Mouse (Mus musculus): Measurements from ENCODE around the gene Kpna4. TPM values are rescaled to one million over a fixed set of nuclear protein-coding genes. Genes with fewer than 3 reads are reported as not detected.

Gene Kpna4
- total RNA-seq, 1 experiment: 33.8 TPM

DNA sequence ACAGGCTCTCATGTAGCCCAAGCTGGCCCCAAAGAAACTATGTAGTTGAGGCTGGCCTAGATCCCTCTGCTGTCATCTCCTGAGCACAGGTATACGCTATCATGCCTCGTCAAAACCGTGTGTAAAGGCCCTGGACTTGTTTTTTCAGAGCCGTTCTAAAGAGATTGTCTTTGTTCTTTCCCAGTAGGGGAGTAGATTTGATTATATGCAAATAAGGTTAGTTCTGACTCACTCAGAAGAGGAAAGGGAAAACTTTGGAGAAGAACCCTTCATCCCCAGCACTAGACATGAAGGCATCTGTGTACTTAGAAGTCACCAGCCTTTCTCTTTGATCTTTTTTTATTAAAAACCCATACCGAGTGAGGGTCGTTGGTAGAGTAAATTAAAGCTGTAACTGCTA is 9.1 kb upstream of the Kpna4 start:
- Histone ChIP-seq H3K9me3 (ENCODE audit: control insufficient read depth, insufficient read depth, low read depth, low read length) (no peaks in the 10 kb centered on the region), H3K9ac (ENCODE audit: insufficient read depth, low read depth, low read length, poor library complexity, severe bottlenecking) (no peak overlapping the region), H3K36me3 (ENCODE audit: control insufficient read depth, insufficient read depth, low read length, poor library complexity, severe bottlenecking) (no peaks in the 10 kb centered on the region), H3K27ac (ENCODE audit: insufficient read depth, low read depth, low read length, poor library complexity, severe bottlenecking) (no peak overlapping the region), H3K4me1 (ENCODE audit: control insufficient read depth in 2 of 2, insufficient read depth in 2 of 2, low read length in 2 of 2, poor library complexity in 1 of 2) (no peaks in the 10 kb centered on the region), H3K4me3 (ENCODE audit: insufficient read depth in 1 of 2, low read depth in 1 of 2, low read length in 2 of 2, poor library complexity in 1 of 2, severe bottlenecking in 1 of 2) (no peak overlapping the region)
- in situ Hi-C loops (cut with MboI; ENCODE audit: low sequenced_read_pairs in 2 of 2, unreplicated experiment in 2 of 2): no loop called here
- DNase-seq (ENCODE audit: low read depth, low spot score): no peak
- TF ChIP-seq ZC3H11A (IDR thresholded peaks at IDR 0.05; ENCODE audit: borderline replicate concordance, low read depth, low read length): no peak
- TF ChIP-seq CHD2 (IDR thresholded peaks at IDR 0.05; ENCODE audit: low read depth, low read length): no peak
- TF ChIP-seq MAFK (IDR thresholded peaks at IDR 0.05; ENCODE audit: insufficient read depth, low read depth, low read length): no peak
- TF ChIP-seq HCFC1 (IDR thresholded peaks at IDR 0.05; ENCODE audit: borderline replicate concordance, insufficient read depth, low read length): no peak
- no peak for TF ChIP-seq ZNF384 (IDR thresholded peaks at IDR 0.05; ENCODE audit: low read depth, low read length)

DNA sequence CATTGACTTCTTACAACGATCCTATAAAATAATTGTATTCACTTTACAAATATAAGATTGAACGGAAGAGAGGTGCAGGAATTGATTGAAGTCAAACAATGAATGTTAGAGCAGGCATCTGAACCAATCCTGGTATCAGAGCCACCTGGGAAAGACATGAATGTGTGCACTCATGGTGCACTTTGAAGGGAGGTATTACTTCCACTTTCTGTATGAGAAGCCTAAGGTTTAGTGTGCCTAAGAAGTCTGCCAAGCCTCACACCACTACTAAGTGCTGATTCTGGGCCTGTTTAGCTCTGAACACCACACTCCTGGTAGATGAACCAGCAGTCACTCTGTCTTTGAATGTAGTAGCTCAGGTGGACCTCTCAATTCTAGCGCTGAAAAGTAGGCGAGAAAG is 4.1 kb upstream of the Kpna4 start:
- Histone ChIP-seq H3K9me3 (ENCODE audit: control insufficient read depth, insufficient read depth, low read depth, low read length) (no peaks in the 10 kb centered on the region), H3K27ac (ENCODE audit: insufficient read depth, low read depth, low read length, poor library complexity, severe bottlenecking) (no peak overlapping the region), H3K36me3 (ENCODE audit: control insufficient read depth, insufficient read depth, low read length, poor library complexity, severe bottlenecking) (no peaks in the 10 kb centered on the region), H3K4me3 (ENCODE audit: insufficient read depth in 1 of 2, low read depth in 1 of 2, low read length in 2 of 2, poor library complexity in 1 of 2, severe bottlenecking in 1 of 2) (no peak overlapping the region), H3K9ac (ENCODE audit: insufficient read depth, low read depth, low read length, poor library complexity, severe bottlenecking) (no peak overlapping the region), H3K4me1 (ENCODE audit: control insufficient read depth in 2 of 2, insufficient read depth in 2 of 2, low read length in 2 of 2, poor library complexity in 1 of 2) (no peaks in the 10 kb centered on the region)
- no peak for DNase-seq (ENCODE audit: low read depth, low spot score)
- in situ Hi-C loops (cut with MboI; ENCODE audit: low sequenced_read_pairs in 2 of 2, unreplicated experiment in 2 of 2): no loop called here
- TF ChIP-seq ZC3H11A (IDR thresholded peaks at IDR 0.05; ENCODE audit: borderline replicate concordance, low read depth, low read length): no peak
- no peak for TF ChIP-seq MAFK (IDR thresholded peaks at IDR 0.05; ENCODE audit: insufficient read depth, low read depth, low read length)
- no peak for TF ChIP-seq CHD2 (IDR thresholded peaks at IDR 0.05; ENCODE audit: low read depth, low read length)
- TF ChIP-seq ZNF384 (IDR thresholded peaks at IDR 0.05; ENCODE audit: low read depth, low read length): no peak
- TF ChIP-seq HCFC1 (IDR thresholded peaks at IDR 0.05; ENCODE audit: borderline replicate concordance, insufficient read depth, low read length): no peak

DNA sequence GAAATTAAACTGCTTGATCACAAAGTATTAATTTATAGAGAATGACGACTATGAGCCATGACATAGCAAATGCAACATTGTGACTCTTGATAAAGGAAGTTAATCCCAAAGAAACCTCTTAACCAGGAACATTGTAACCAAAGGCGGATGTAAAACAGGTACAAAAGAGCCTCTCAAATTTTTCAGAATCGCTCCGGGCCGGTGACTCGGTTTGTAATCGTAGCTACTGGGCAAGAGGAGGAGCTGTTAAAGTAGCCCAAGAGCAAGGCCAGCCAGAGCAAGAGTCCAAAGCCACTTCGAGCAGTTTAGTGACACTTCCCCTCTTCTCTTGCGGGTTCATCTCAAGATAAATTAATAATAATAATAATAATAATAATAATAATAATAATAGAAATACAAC is 780 bp upstream of the Kpna4 start:
- no peak for DNase-seq (ENCODE audit: low read depth, low spot score)

DNA sequence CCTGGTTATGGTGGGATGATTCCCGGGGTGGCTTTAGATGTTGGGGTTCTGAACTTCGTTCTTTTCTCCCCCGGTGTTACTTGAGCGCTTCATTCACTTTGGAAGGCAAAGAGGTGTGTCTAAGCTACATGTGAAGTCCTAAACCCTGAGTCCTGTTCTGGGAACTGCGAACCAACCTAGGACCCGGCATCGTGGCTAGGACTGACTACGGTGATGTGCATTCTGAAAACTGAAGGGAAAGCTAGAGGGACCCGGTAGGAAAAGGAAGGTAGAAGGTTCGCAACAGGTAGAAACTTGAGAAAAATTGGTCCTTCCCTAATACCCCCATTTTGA is 399 bp upstream of the Kpna4 start:
- in situ Hi-C loops (cut with MboI; ENCODE audit: low sequenced_read_pairs in 2 of 2, unreplicated experiment in 2 of 2): no loop called here
- TF ChIP-seq ZC3H11A (IDR thresholded peaks at IDR 0.05; ENCODE audit: borderline replicate concordance, low read depth, low read length): no peak
- TF ChIP-seq HCFC1 (IDR thresholded peaks at IDR 0.05; ENCODE audit: borderline replicate concordance, insufficient read depth, low read length): no peak
- TF ChIP-seq ZNF384 (IDR thresholded peaks at IDR 0.05; ENCODE audit: low read depth, low read length): no peak
- TF ChIP-seq MAFK (IDR thresholded peaks at IDR 0.05; ENCODE audit: insufficient read depth, low read depth, low read length): no peak
- no peak for TF ChIP-seq CHD2 (IDR thresholded peaks at IDR 0.05; ENCODE audit: low read depth, low read length)
- no peaks in the 10 kb centered on the region for H3K9me3 ChIP-seq (ENCODE audit: control insufficient read depth, insufficient read depth, low read depth, low read length)
- H3K9ac ChIP-seq (ENCODE audit: insufficient read depth, low read depth, low read length, poor library complexity, severe bottlenecking): peak overlapping the region; percentile 61
- H3K4me1 ChIP-seq (ENCODE audit: control insufficient read depth in 2 of 2, insufficient read depth in 2 of 2, low read length in 2 of 2, poor library complexity in 1 of 2): no peaks in the 10 kb centered on the region
- no peak overlapping the region for H3K27ac ChIP-seq (ENCODE audit: insufficient read depth, low read depth, low read length, poor library complexity, severe bottlenecking)
- DNase-seq (ENCODE audit: low read depth, low spot score): no peak
- peak overlapping the region; percentile 59 to 90 for H3K4me3 ChIP-seq (ENCODE audit: insufficient read depth in 1 of 2, low read depth in 1 of 2, low read length in 2 of 2, poor library complexity in 1 of 2, severe bottlenecking in 1 of 2)
- no peaks in the 10 kb centered on the region for H3K36me3 ChIP-seq (ENCODE audit: control insufficient read depth, insufficient read depth, low read length, poor library complexity, severe bottlenecking)

More for the DNA sequence above, 780 bp upstream of the Kpna4 start:
- Histone ChIP-seq H3K9ac (ENCODE audit: insufficient read depth, low read depth, low read length, poor library complexity, severe bottlenecking) (peak overlapping the region; percentile 44; the same call in 1 of the 2 replicates), H3K4me3 (ENCODE audit: insufficient read depth in 1 of 2, low read depth in 1 of 2, low read length in 2 of 2, poor library complexity in 1 of 2, severe bottlenecking in 1 of 2) (peak overlapping the region; percentile 59 to 90; a peak in 3 of 4 replicates), H3K4me1 (ENCODE audit: control insufficient read depth in 2 of 2, insufficient read depth in 2 of 2, low read length in 2 of 2, poor library complexity in 1 of 2) (no peaks in the 10 kb centered on the region), H3K27ac (ENCODE audit: insufficient read depth, low read depth, low read length, poor library complexity, severe bottlenecking) (no peak overlapping the region), H3K36me3 (ENCODE audit: control insufficient read depth, insufficient read depth, low read length, poor library complexity, severe bottlenecking) (no peaks in the 10 kb centered on the region), H3K9me3 (ENCODE audit: control insufficient read depth, insufficient read depth, low read depth, low read length) (no peaks in the 10 kb centered on the region)
- TF ChIP-seq CHD2 (IDR thresholded peaks at IDR 0.05; ENCODE audit: low read depth, low read length) (no peak), ZC3H11A (IDR thresholded peaks at IDR 0.05; ENCODE audit: borderline replicate concordance, low read depth, low read length) (no peak), MAFK (IDR thresholded peaks at IDR 0.05; ENCODE audit: insufficient read depth, low read depth, low read length) (no peak), ZNF384 (IDR thresholded peaks at IDR 0.05; ENCODE audit: low read depth, low read length) (no peak), HCFC1 (IDR thresholded peaks at IDR 0.05; ENCODE audit: borderline replicate concordance, insufficient read depth, low read length) (no peak)
- in situ Hi-C loops (cut with MboI; ENCODE audit: low sequenced_read_pairs in 2 of 2, unreplicated experiment in 2 of 2): no loop called here

Measured in ES-E14 (cell line).